Mouse (Mus musculus) central nervous system, embryonic 11.5 days (tissue): ENCODE data around the gene Mob3b. TPM values are rescaled to one million over a fixed set of nuclear protein-coding genes. Genes with fewer than 3 reads are reported as not detected.

Experiments used
- polyA plus RNA-seq: library from polyadenylated mRNA; depleted of rRNA; stranded (reverse); fragments of >200 nt; gene quantifications from 2 replicates; pipeline ENCODE4 v1.2.3, GENCODE M21; 2012; rRNA removed

The Mob3b gene
- polyA plus RNA-seq = 6.7 and 9.4 TPM in 2 replicates

GRCm38 (mm10) chr4:35156751-35157611 lies at the start of gene Mob3b:
TSS of gene Mob3b (minus strand) at chr4:35157484.

GRCm38 (mm10) chr4:35151756-35152155 lies 5.5 kb downstream of the Mob3b start, which contains the start of gene Ifnk:
TSS of gene Ifnk (plus strand) at chr4:35152056.

Other genes with a start within 250 kb of the Mob3b start
- not detected in 2 replicates for gene Ifnk, start 5.4 kb downstream of the Mob3b start, polyA plus RNA-seq
- 17.8 and 24.3 TPM in 2 replicates for gene C9orf72, start 68.7 kb upstream of the Mob3b start, polyA plus RNA-seq